Mouse (Mus musculus): ENCODE data around the gene Gm6351.
"Not testable (repeated sequence)": the region's sequence is repeated elsewhere in the genome, so short reads cannot be mapped to it uniquely, and the experiment has no call there.

Gm6351 gene

GRCm38 (mm10) chr5:94076085-94076484 is at the start of gene Gm6351:
Gm6351 (plus strand) TSS chr5:94076385.
- not testable (repeated sequence) for DNase-seq

- not testable (repeated sequence) for DNase-seq
These were observed 5.7 kb upstream of the Gm6351 start, which contains the start of gene BC061212 for GRCm38 (mm10) chr5:94070445-94070844. BC061212 (minus strand) TSS chr5:94070545.
